Mouse (Mus musculus) intestine, postnatal 0 days (tissue): Measurements from ENCODE around the gene Aco1. TPM values are rescaled to one million over a fixed set of nuclear protein-coding genes. Genes with fewer than 3 reads are reported as not detected.
A peak's percentile ranks its signal among the peaks of the same experiment; 100 is the strongest.

Experiments
- ATAC-seq: fragments of 200-750 bp; cut with Nextera tagmentation; 2 replicates; pipeline ENCODE4 v1.8.0; 2017; ENCODE audit warnings: mild to moderate bottlenecking, moderate TSS enrichment, moderate library complexity
- H3K27ac ChIP-seq: fragments of 300-500 bp; sonication (generic); 2 replicates; pipeline ENCODE4 v1.5.1; 2014; ENCODE audit warnings: mild to moderate bottlenecking, low read depth, low read length, moderate library complexity
- H3K27me3 ChIP-seq: fragments of 300-500 bp; sonication (generic); replicated peaks from 2 replicates; pipeline ENCODE4 v1.6.1; 2014; ENCODE audit warnings: low read length, mixed read lengths; ENCODE audit not compliant: control insufficient read depth, insufficient read depth
- H3K36me3 ChIP-seq: fragments of 300-500 bp; sonication (generic); 2 replicates; pipeline ENCODE4 v1.6.1; 2014; ENCODE audit warnings: mild to moderate bottlenecking, moderate library complexity; ENCODE audit not compliant: control insufficient read depth, insufficient read depth
- H3K4me1 ChIP-seq: fragments of 300-500 bp; sonication (generic); replicated peaks from 2 replicates; pipeline ENCODE4 v1.6.1; 2014; ENCODE audit warnings: antibody characterized with exemption, low read length, mixed read lengths; ENCODE audit not compliant: control insufficient read depth, insufficient read depth
- H3K4me2 ChIP-seq: fragments of 300-500 bp; sonication (generic); replicated peaks from 2 replicates; pipeline ENCODE4 v1.6.1; 2014; ENCODE audit warnings: low read depth, mild to moderate bottlenecking, moderate library complexity
- H3K4me3 ChIP-seq: fragments of 300-500 bp; sonication (generic); 2 replicates; pipeline ENCODE4 v1.5.1; 2014; ENCODE audit warnings: low read depth, low read length
- H3K9ac ChIP-seq: fragments of 300-500 bp; sonication (generic); 2 replicates; pipeline ENCODE4 v1.6.1; 2014; ENCODE audit warnings: mild to moderate bottlenecking, low read depth, low read length
- H3K9me3 ChIP-seq: fragments of 300-500 bp; sonication (generic); 2 replicates; pipeline ENCODE4 v1.6.1; 2016; ENCODE audit warnings: mixed run types; ENCODE audit not compliant: control insufficient read depth
- CTCF ChIP-seq: sonication (generic); IDR thresholded peaks from 2 replicates; pipeline ENCODE4 v1.5.1; 2016; ENCODE audit warnings: low read depth, mild to moderate bottlenecking, control low read depth, antibody characterized with exemption, moderate library complexity
- WGBS: fragments of 180-500 bp; shearing (Covaris S2); extraction: QIAGEN DNeasy Blood & Tissue Kit; methylation state at CpG from one replicate; pipeline ENCODE4 v1.1.7; 2014; 5-methylcytosine and 5-hydroxymethylcytosine counted together
- polyA plus RNA-seq: library from polyadenylated mRNA; unstranded; fragments of >200 nt; fragmentation: Nextera tagmentation; extraction: Ambion mirVana; gene quantifications from 2 replicates; pipeline ENCODE4 v1.2.1, GENCODE M21; 2015

Gene Aco1
- polyA plus RNA-seq, 1 experiment from 2014 or later: 55.6 TPM

DNA sequence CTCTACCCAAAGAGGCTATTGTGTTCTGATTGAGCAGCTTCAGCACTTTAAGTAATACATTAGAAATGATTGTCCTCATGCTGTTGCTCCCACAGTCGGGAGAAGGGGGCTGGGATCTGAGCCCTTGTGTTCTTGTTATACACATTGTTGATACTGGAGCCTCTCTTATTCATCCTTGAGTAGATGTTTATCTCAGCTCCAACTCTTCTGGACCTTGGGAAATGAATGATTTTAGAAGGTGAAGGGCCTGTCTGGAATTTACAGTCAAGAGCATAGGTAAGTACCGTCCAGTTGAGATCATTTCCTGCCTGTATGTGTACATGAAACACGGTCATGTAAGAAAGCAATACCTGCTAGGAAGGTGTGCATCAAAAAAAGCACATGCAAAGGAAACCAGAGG, 2.1 kb downstream of the Aco1 start:
- 47% methylated on average over 3 of the region's 3 CpGs for WGBS
- no peak for TF ChIP-seq CTCF
- Histone ChIP-seq H3K27ac (no peak overlapping the region), H3K9ac (no peak overlapping the region), H3K9me3 (no peaks in the 10 kb centered on the region), H3K27me3 (no peaks in the 10 kb centered on the region), H3K4me1 (peaks cover 13% of the 10 kb centered on the region), H3K4me3 (no peak overlapping the region), H3K36me3 (no peaks in the 10 kb centered on the region), H3K4me2 (peak overlapping the region; percentile 82; the same call in 1 of the 2 replicates)
- ATAC-seq: no peak

DNA sequence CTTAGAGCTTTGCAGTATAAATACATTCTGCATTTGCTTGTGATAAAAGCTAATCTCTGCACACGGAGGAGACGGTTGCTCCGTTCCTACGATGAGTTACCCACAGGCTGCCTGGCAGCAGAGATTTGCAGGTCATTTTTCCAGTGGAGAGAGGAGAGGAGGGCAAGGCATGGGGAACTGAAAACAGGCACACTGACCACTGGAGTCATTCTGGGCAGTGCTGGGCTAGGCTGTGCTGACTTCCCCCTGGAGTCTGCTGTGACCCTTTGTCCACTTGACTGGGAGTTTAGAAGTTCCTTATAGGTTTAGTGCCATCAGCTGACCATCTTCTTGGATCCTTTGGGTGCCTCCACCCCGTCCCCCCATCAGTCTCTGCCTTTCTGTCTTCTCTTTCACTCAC, 5.4 kb downstream of the Aco1 start:
- H3K4me2 ChIP-seq: no peak overlapping the region
- no peak for TF ChIP-seq CTCF
- H3K9me3 ChIP-seq: no peaks in the 10 kb centered on the region
- no peaks in the 10 kb centered on the region for H3K36me3 ChIP-seq
- WGBS: 84% methylated on average over 5 of the region's 5 CpGs
- H3K4me3 ChIP-seq: no peak overlapping the region
- ATAC-seq: no peak
- H3K4me1 ChIP-seq: peaks cover 10% of the 10 kb centered on the region
- no peak overlapping the region for H3K27ac ChIP-seq
- H3K9ac ChIP-seq: no peak overlapping the region
- no peaks in the 10 kb centered on the region for H3K27me3 ChIP-seq

DNA sequence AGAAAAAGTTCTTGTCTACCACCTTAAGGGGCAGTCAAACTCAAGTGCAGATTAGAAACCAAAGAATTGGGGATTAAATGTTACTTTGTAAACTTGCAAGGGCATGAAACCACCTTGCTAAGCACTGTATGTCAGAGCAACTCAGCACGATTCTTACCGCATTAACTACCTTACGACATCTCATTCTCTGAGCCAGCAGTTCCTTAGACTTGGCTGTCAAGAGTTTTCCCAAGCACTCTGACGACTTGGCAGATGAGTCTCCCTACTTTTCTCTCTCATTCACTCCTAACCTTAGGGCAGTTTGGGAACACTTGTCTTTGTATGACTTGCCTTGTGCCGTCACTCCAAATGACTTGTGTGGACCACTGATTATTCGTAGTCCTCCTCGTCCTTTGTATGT, 7.2 kb downstream of the Aco1 start:
- no peaks in the 10 kb centered on the region for H3K36me3 ChIP-seq
- no peak for ATAC-seq
- 83% methylated on average over 7 of the region's 7 CpGs for WGBS
- H3K9ac ChIP-seq: no peak overlapping the region
- no peak for TF ChIP-seq CTCF
- no peak overlapping the region for H3K4me3 ChIP-seq
- no peak overlapping the region for H3K27ac ChIP-seq
- H3K27me3 ChIP-seq: no peaks in the 10 kb centered on the region
- H3K4me2 ChIP-seq: no peak overlapping the region
- H3K9me3 ChIP-seq: no peaks in the 10 kb centered on the region
- peaks cover 2% of the 10 kb centered on the region; the same call in 1 of the 2 replicates for H3K4me1 ChIP-seq

DNA sequence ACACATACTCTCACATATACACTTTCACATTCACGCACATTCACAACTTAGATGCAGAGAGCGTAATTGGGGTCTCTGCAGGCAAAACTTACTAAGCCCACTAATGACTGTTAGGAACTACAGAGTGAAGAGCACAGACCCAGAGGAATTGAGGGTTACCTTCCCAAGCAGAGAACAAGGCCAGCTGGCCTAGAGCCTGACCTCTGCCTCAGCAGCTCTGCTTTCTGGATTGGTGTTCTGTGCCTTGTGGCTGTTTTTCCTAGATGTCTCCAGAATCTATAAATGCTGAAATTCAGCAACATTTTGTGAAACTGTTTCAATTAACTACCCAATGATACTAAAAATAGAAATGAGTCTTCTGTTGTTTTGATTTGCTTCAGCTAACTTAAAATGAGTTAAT, 9.9 kb downstream of the Aco1 start:
- Histone ChIP-seq H3K9ac (no peak overlapping the region), H3K4me1 (peaks cover 9% of the 10 kb centered on the region; the same call in 1 of the 2 replicates), H3K36me3 (no peaks in the 10 kb centered on the region), H3K27ac (no peak overlapping the region), H3K4me3 (no peak overlapping the region), H3K4me2 (no peak overlapping the region), H3K9me3 (no peaks in the 10 kb centered on the region), H3K27me3 (no peaks in the 10 kb centered on the region)
- ATAC-seq: no peak
- WGBS: 97% methylated on average over 2 of the region's 2 CpGs
- no peak for TF ChIP-seq CTCF

DNA sequence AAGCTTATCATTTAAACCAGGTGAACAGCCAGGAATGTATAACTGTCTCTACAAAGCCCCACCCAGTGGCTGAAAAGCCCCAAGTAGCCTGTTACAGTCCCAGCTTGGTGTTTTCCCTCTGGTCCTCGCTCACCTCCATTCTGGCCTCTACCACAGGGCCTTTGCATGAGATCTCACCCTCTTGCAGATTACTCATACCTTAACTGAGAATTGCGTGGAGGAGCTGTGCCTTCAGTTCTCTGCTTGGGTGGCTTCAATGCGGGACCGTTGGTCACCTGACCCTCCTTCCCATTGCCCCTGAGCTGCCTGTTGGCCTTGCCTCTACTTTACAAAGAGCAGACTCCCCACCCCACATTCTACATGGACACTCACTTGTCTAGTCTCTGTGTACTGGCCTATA, 10.6 kb downstream of the Aco1 start:
- no peak overlapping the region for H3K9ac ChIP-seq
- no peak overlapping the region for H3K4me3 ChIP-seq
- H3K4me2 ChIP-seq: no peak overlapping the region
- H3K27ac ChIP-seq: no peak overlapping the region
- peaks cover 9% of the 10 kb centered on the region; the same call in 1 of the 2 replicates for H3K4me1 ChIP-seq
- WGBS: 94% methylated on average over 4 of the region's 4 CpGs
- ATAC-seq: no peak
- TF ChIP-seq CTCF: no peak
- H3K36me3 ChIP-seq: no peaks in the 10 kb centered on the region
- H3K27me3 ChIP-seq: no peaks in the 10 kb centered on the region
- no peaks in the 10 kb centered on the region for H3K9me3 ChIP-seq

DNA sequence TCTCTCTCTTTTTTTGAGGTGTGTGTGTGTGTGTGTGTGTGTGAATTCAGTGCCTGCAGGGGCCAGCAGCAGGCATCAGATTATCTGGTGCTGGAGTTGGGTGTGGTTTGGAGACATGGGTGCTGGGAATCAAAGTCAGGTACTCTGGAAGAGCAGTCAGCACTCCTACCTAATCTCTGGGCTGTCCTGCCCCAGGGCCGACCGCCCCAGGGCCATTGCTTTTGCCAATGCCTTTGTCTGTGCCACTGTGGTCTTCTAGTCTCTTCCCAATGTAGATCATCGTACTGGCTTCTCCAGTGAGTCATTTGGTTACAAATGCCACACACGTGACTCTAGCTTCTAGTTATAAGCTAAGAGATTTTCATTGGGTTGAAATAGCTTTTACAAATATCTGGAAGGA, 11.9 kb downstream of the Aco1 start:
- Histone ChIP-seq H3K4me1 (peaks cover 9% of the 10 kb centered on the region; the same call in 1 of the 2 replicates), H3K9ac (no peak overlapping the region), H3K4me2 (no peak overlapping the region), H3K4me3 (no peak overlapping the region), H3K36me3 (no peaks in the 10 kb centered on the region), H3K27me3 (no peaks in the 10 kb centered on the region), H3K9me3 (no peaks in the 10 kb centered on the region), H3K27ac (no peak overlapping the region)
- WGBS: 84% methylated on average over 4 of the region's 4 CpGs
- no peak for ATAC-seq
- no peak for TF ChIP-seq CTCF

DNA sequence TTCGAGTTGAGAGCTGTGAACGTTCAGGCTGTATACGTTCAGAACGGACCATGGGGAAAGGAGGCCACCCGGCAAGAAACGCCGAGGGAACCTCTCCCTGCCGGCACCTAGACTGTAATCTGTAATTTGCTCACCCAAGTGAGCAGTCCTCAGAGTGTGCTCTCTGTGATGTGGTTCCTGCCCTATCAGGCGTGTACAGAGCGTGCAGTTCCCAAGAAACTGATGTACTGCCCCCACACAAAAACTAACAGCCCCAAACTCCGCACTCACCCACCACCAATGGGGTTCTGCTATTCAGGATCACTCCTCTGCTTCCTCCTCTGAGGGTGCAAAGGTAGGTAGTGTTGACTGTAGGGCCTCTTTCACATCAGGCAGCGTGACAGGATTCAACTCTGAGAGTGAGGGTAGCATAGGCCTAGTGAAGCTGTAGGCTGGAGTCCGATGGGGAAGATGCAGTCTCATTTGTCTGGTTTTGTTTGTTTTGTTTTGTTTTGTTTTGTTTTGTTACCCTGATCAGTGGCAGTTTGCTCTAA, 12.7 kb downstream of the Aco1 start:
- 60% methylated on average over 13 of the region's 13 CpGs for WGBS
- ATAC-seq: peak; percentile 61
- no peak overlapping the region for H3K4me2 ChIP-seq

More for the DNA sequence above, 12.7 kb downstream of the Aco1 start:
- Histone ChIP-seq H3K27ac (peak overlapping the region; percentile 10; the same call in 1 of the 2 replicates), H3K9me3 (no peaks in the 10 kb centered on the region), H3K36me3 (no peaks in the 10 kb centered on the region), H3K9ac (no peak overlapping the region), H3K4me1 (peaks cover 9% of the 10 kb centered on the region; the same call in 1 of the 2 replicates), H3K27me3 (no peaks in the 10 kb centered on the region), H3K4me3 (no peak overlapping the region)
- no peak for TF ChIP-seq CTCF
